Mouse (Mus musculus): ENCODE data around the gene Lrrc27.

- TF ChIP-seq CTCF (IDR thresholded peaks at IDR 0.05; ENCODE audit: low read depth, low read length) (no peak), POLR2A (IDR thresholded peaks at IDR 0.05; ENCODE audit: borderline replicate concordance, low read depth, low read length) (no peak)
Measured at GRCm38 (mm10) chr7:139213751-139214150, 963 bp downstream of the Lrrc27 start.
